Mouse (Mus musculus): Measurements from ENCODE around the gene Srebf2. TPM values are rescaled to one million over a fixed set of nuclear protein-coding genes. Genes with fewer than 3 reads are reported as not detected.

Srebf2 gene
- total and polyA plus RNA-seq, 2 experiments from 2014 or later: 171 to 193 TPM

- no peak for TF ChIP-seq CTCF (IDR thresholded peaks at IDR 0.05; ENCODE audit: low read depth)
- WGBS: 92% methylated on average over 10 of the region's 10 CpGs
Measured at GRCm38 (mm10) chr15:82183596-82183995, 36.6 kb downstream of the Srebf2 start.

GRCm38 (mm10) chr15:82184183-82184582 lies 37.2 kb downstream of the Srebf2 start:
- WGBS: 86% methylated on average over 7 of the region's 7 CpGs
- ATAC-seq: no peak

More at GRCm38 (mm10) chr15:82183596-82183995, 36.6 kb downstream of the Srebf2 start:
- Histone ChIP-seq H3K4me1 (ENCODE audit: insufficient read depth) (no peaks in the 10 kb centered on the region), H3K27ac (ENCODE audit: low read depth, low read length) (no peak overlapping the region), H3K27me3 (ENCODE audit: insufficient read depth, low read length) (no peaks in the 10 kb centered on the region), H3K36me3 (ENCODE audit: insufficient read depth) (peaks cover 95% of the 10 kb centered on the region), H3K4me3 (ENCODE audit: low read depth, low read length) (no peak overlapping the region), H3K9ac (no peak overlapping the region), H3K9me3 (ENCODE audit: low read length) (no peaks in the 10 kb centered on the region), H3K4me2 (ENCODE audit: low read depth) (no peak overlapping the region)
- DNase-seq (no peak), ATAC-seq (no peak)

GRCm38 (mm10) chr15:82184656-82185055 lies 37.7 kb downstream of the Srebf2 start:
- DNase-seq (no peak), ATAC-seq (no peak)
- Histone ChIP-seq H3K4me2 (ENCODE audit: low read depth) (no peak overlapping the region), H3K27ac (ENCODE audit: low read depth, low read length) (no peak overlapping the region), H3K9me3 (ENCODE audit: low read length) (no peaks in the 10 kb centered on the region), H3K27me3 (ENCODE audit: insufficient read depth, low read length) (no peaks in the 10 kb centered on the region), H3K4me1 (ENCODE audit: insufficient read depth) (no peaks in the 10 kb centered on the region), H3K4me3 (ENCODE audit: low read depth, low read length) (no peak overlapping the region), H3K36me3 (ENCODE audit: insufficient read depth) (peaks cover 88% of the 10 kb centered on the region), H3K9ac (no peak overlapping the region)
- 92% methylated on average over 10 of the region's 10 CpGs for WGBS
- TF ChIP-seq CTCF (IDR thresholded peaks at IDR 0.05; ENCODE audit: low read depth): no peak

More at GRCm38 (mm10) chr15:82184183-82184582, 37.2 kb downstream of the Srebf2 start:
- Histone ChIP-seq H3K4me2 (ENCODE audit: low read depth) (no peak overlapping the region), H3K4me3 (ENCODE audit: low read depth, low read length) (no peak overlapping the region), H3K9ac (no peak overlapping the region), H3K9me3 (ENCODE audit: low read length) (no peaks in the 10 kb centered on the region), H3K27ac (ENCODE audit: low read depth, low read length) (no peak overlapping the region), H3K36me3 (ENCODE audit: insufficient read depth) (peaks cover 89% of the 10 kb centered on the region), H3K27me3 (ENCODE audit: insufficient read depth, low read length) (no peaks in the 10 kb centered on the region), H3K4me1 (ENCODE audit: insufficient read depth) (no peaks in the 10 kb centered on the region)
- DNase-seq: no peak
- no peak for TF ChIP-seq CTCF (IDR thresholded peaks at IDR 0.05; ENCODE audit: low read depth)

GRCm38 (mm10) chr15:82185062-82185783 lies 38.2 kb downstream of the Srebf2 start:
- Histone ChIP-seq H3K4me2 (ENCODE audit: low read depth) (no peak overlapping the region), H3K9ac (no peak overlapping the region), H3K27me3 (ENCODE audit: insufficient read depth, low read length) (no peaks in the 10 kb centered on the region), H3K36me3 (ENCODE audit: insufficient read depth) (peaks cover 85% of the 10 kb centered on the region), H3K9me3 (ENCODE audit: low read length) (no peaks in the 10 kb centered on the region), H3K4me3 (ENCODE audit: low read depth, low read length) (no peak overlapping the region), H3K4me1 (ENCODE audit: insufficient read depth) (no peaks in the 10 kb centered on the region), H3K27ac (ENCODE audit: low read depth, low read length) (no peak overlapping the region)
- 93% methylated on average over 14 of the region's 14 CpGs for WGBS
- ATAC-seq (no peak), DNase-seq (no peak)
- no peak for TF ChIP-seq CTCF (IDR thresholded peaks at IDR 0.05; ENCODE audit: low read depth)

GRCm38 (mm10) chr15:82186131-82186530 lies 39.1 kb downstream of the Srebf2 start:
- Histone ChIP-seq H3K4me3 (ENCODE audit: low read depth, low read length) (no peak overlapping the region), H3K27me3 (ENCODE audit: insufficient read depth, low read length) (no peaks in the 10 kb centered on the region), H3K4me2 (ENCODE audit: low read depth) (no peak overlapping the region), H3K9ac (no peak overlapping the region), H3K9me3 (ENCODE audit: low read length) (no peaks in the 10 kb centered on the region), H3K27ac (ENCODE audit: low read depth, low read length) (no peak overlapping the region), H3K4me1 (ENCODE audit: insufficient read depth) (no peaks in the 10 kb centered on the region), H3K36me3 (ENCODE audit: insufficient read depth) (peaks cover 80% of the 10 kb centered on the region)
- 83% methylated on average over 14 of the region's 14 CpGs for WGBS
- no peak for ATAC-seq
- DNase-seq: no peak
- TF ChIP-seq CTCF (IDR thresholded peaks at IDR 0.05; ENCODE audit: low read depth): no peak

- H3K27me3 ChIP-seq (ENCODE audit: insufficient read depth, low read length): no peaks in the 10 kb centered on the region
- no peak overlapping the region for H3K4me2 ChIP-seq (ENCODE audit: low read depth)
- no peaks in the 10 kb centered on the region for H3K9me3 ChIP-seq (ENCODE audit: low read length)
- H3K36me3 ChIP-seq (ENCODE audit: insufficient read depth): peaks cover 80% of the 10 kb centered on the region
- no peak for DNase-seq
- H3K9ac ChIP-seq: no peak overlapping the region
- H3K27ac ChIP-seq (ENCODE audit: low read depth, low read length): no peak overlapping the region
- no peak for TF ChIP-seq CTCF (IDR thresholded peaks at IDR 0.05; ENCODE audit: low read depth)
- WGBS: 90% methylated on average over 5 of the region's 5 CpGs
- H3K4me3 ChIP-seq (ENCODE audit: low read depth, low read length): no peak overlapping the region
- no peak for ATAC-seq
- H3K4me1 ChIP-seq (ENCODE audit: insufficient read depth): no peaks in the 10 kb centered on the region
Measured at GRCm38 (mm10) chr15:82186931-82187330, 40.0 kb downstream of the Srebf2 start.

GRCm38 (mm10) chr15:82187401-82187800 lies 40.4 kb downstream of the Srebf2 start:
- Histone ChIP-seq H3K9ac (no peak overlapping the region), H3K4me2 (ENCODE audit: low read depth) (no peak overlapping the region), H3K27ac (ENCODE audit: low read depth, low read length) (no peak overlapping the region), H3K9me3 (ENCODE audit: low read length) (no peaks in the 10 kb centered on the region), H3K4me1 (ENCODE audit: insufficient read depth) (no peaks in the 10 kb centered on the region), H3K36me3 (ENCODE audit: insufficient read depth) (peaks cover 80% of the 10 kb centered on the region), H3K4me3 (ENCODE audit: low read depth, low read length) (no peak overlapping the region), H3K27me3 (ENCODE audit: insufficient read depth, low read length) (no peaks in the 10 kb centered on the region)
- no peak for DNase-seq
- TF ChIP-seq CTCF (IDR thresholded peaks at IDR 0.05; ENCODE audit: low read depth): 0 out of 2 replicates have a peak, but pooled peaks have one; percentile 1
- 89% methylated on average over 4 of the region's 4 CpGs for WGBS
- no peak for ATAC-seq

Data from forebrain, postnatal 0 days (tissue).